Mouse (Mus musculus): Measurements from ENCODE around the gene Tcl1. TPM values are rescaled to one million over a fixed set of nuclear protein-coding genes. Genes with fewer than 3 reads are reported as not detected.

Tcl1 gene
- not detected in 2 replicates for polyA plus RNA-seq (2015; fragmentation: Nextera tagmentation; extraction: Ambion mirVana)

GRCm38 (mm10) chr12:105222601-105223319, at the start of gene Tcl1:
Gene Tcl1 (minus strand): TSS chr12:105222793.

GRCm38 (mm10) chr12:105201657-105202056, 20.9 kb downstream of the Tcl1 start, which contains the start of gene Tcl1b4:
Gene Tcl1b4 (plus strand): TSS chr12:105201957.

GRCm38 (mm10) chr12:105190743-105191142, 31.9 kb downstream of the Tcl1 start, which contains the start of gene Tcl1b3:
Gene Tcl1b3 (plus strand): TSS chr12:105191043.

GRCm38 (mm10) chr12:105176044-105176443, 46.5 kb downstream of the Tcl1 start, which contains the start of gene Tcl1b5:
Gene Tcl1b5 (plus strand): TSS chr12:105176344.

Other genes with a start within 250 kb of the Tcl1 start
- 2.9 and 3.6 TPM in 2 replicates for gene Syne3, start 213.0 kb downstream of the Tcl1 start, polyA plus RNA-seq (2015; fragmentation: Nextera tagmentation; extraction: Ambion mirVana)
- gene Glrx5, start 190.1 kb downstream of the Tcl1 start, polyA plus RNA-seq (2015; fragmentation: Nextera tagmentation; extraction: Ambion mirVana) = 111 and 113 TPM in 2 replicates
- not detected in 2 replicates for gene Tcl1b2, start 76.8 kb downstream of the Tcl1 start, polyA plus RNA-seq (2015; fragmentation: Nextera tagmentation; extraction: Ambion mirVana)
- gene Tcl1b1, start 63.1 kb downstream of the Tcl1 start, polyA plus RNA-seq (2015; fragmentation: Nextera tagmentation; extraction: Ambion mirVana) = not detected in 2 replicates
- not detected in 2 replicates for gene Tcl1b5, start 46.4 kb downstream of the Tcl1 start, polyA plus RNA-seq (2015; fragmentation: Nextera tagmentation; extraction: Ambion mirVana)
- gene Tcl1b3, start 31.8 kb downstream of the Tcl1 start, polyA plus RNA-seq (2015; fragmentation: Nextera tagmentation; extraction: Ambion mirVana) = not detected in 2 replicates
- gene Tcl1b4, start 20.8 kb downstream of the Tcl1 start, polyA plus RNA-seq (2015; fragmentation: Nextera tagmentation; extraction: Ambion mirVana) = not detected in 2 replicates
- gene Tunar, start 111.1 kb upstream of the Tcl1 start, polyA plus RNA-seq (2015; fragmentation: Nextera tagmentation; extraction: Ambion mirVana) = not detected in 2 replicates
- 0.14 and 0.27 TPM in 2 replicates for gene D430019H16Rik, start 231.1 kb upstream of the Tcl1 start, polyA plus RNA-seq (2015; fragmentation: Nextera tagmentation; extraction: Ambion mirVana)

All from urinary bladder, postnatal 0 days (tissue).